Mouse (Mus musculus) testis, adult 2 months (tissue): ENCODE measurements at regions not wholly inside any gene's neighbourhood (a gene's known extent, or its start where the extent isn't known, plus 50 kb on each side); places are given as distances from the start of the nearest gene placed in this dataset.

Experiments
- CTCF ChIP-seq: fragments of 200-500 bp; IDR thresholded peaks from 2 replicates; pipeline ENCODE4 v1.5.1; 2012; ENCODE audit warnings: low read depth, mild to moderate bottlenecking, inconsistent platforms, low read length, moderate library complexity; ENCODE audit not compliant: control insufficient read depth, insufficient read depth, insufficient replicate concordance
- POLR2A ChIP-seq: fragments of 200-500 bp; IDR thresholded peaks from 2 replicates; pipeline ENCODE4 v1.6.1; 2012; ENCODE audit warnings: low read depth, mild to moderate bottlenecking, inconsistent platforms, low read length, moderate library complexity; ENCODE audit not compliant: control insufficient read depth

- TF ChIP-seq POLR2A (no peak), CTCF (no peak)
Observed at GRCm38 (mm10) chr11:112103252-112103651, 678.8 kb upstream of the Sox9 start.
